Mouse (Mus musculus) cerebellum, adult 11-12 months (tissue): Measurements from ENCODE around the gene Espn.

Experiments
- DNase-seq: peaks from one replicate; pipeline ENCODE4 v3.0.0; 2022

The Espn gene

GRCm38 (mm10) chr4:152121183-152121505, 31.0 kb downstream of the Espn start:
- DNase-seq = no peak

GRCm38 (mm10) chr4:152120311-152121182, 31.6 kb downstream of the Espn start:
- no peak for DNase-seq

DNA sequence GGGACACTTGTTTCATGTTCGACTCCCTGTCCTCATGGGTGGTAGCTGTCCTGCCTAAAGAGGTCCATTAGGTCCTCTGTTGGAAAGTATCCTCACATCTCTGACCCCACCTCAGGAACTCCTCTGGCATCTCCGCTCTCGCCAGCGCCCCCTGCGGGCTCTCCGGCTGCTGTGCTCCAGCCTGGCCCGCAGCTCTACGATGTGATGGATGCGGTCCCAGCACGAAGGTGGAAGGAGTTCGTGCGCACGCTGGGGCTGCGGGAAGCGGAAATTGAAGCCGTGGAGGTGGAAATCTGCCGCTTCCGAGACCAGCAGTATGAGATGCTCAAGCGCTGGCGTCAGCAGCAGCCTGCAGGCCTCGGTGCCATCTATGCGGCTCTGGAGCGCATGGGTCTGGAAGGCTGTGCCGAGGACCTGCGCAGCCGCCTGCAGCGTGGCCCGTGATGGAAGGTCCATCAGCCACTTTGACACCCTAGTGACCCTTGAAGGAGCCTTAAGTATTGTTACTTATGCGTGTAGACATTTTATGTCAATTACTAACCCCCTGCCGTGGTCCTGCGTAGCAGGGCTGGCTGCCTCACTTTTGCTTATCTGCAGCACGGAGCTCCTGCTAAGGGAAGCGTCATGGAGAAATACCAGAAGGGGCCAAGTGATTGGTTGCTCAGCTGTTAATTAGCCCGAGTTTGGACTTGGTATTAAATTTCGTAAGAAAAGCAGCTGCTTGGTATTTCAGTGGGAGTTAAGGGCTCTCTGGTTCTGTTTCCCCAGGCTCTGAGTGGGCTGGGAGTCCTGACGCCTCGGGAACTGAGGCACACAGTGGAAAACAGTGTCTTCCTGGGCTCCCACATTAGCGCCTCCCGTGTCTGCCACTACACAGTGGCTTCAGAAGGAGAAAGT, 32.5 kb downstream of the Espn start:
- no peak for DNase-seq

- DNase-seq = no peak
Observed at GRCm38 (mm10) chr4:152117538-152117937, 34.6 kb downstream of the Espn start.

DNA sequence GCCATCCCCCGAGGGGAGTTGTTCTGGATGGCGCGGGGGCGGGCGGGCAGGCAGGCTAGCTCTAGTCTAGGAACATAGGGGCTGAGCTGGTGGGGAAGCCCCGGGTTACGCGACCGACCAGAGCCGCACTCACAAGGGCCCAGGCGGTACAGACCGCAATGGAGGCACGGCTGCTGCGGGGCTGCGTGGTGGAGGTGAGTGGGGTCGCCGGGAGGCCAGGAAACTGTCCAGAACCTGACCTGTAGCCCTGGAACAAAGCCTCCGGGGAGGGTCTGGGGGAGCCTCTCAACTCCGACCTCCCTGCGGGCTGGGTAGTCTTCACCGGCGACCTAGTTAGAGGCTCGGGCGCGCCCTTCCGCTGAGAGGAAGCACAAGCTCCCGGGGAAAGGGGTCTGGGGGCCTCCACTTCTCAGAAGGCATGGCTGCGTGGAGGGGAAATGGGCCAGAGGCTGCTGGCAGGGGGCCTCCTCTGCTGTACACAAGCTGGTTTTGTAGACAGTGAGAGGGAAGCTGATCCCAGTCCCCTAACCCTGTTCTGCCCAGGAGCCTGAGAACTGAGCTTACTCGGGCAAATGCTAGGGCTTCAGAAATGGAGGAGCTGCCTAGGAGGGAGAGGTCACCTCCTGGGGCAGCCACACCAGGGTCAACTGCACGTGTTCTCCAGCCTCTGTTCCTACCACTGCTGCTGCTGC, 36.1 kb downstream of the Espn start, which contains the start of gene Tnfrsf25:
Gene Tnfrsf25, plus strand, starts transcription at position 14 of the 692 bp plus-strand sequence.
- DNase-seq = no peak

GRCm38 (mm10) chr4:152114080-152114479, 38.1 kb downstream of the Espn start:
- DNase-seq = no peak

DNA sequence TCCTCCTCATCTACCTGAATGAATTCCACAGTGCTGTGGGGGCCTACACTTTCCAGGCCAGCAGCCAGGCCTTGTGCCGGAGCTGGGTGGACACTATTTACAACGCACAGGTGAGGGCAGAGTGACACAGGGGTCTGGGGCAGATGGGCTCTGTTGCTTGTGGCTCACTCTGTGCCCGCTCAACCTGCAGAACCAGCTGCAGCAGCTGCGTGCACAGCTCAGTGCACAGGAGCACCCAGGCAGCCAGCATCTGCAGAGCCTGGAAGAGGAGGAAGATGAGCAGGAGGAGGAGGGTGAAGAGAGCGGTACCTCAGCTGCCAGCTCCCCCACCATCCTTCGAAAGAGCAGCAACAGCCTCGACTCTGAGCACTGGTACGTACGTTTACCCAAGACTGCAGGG, 39.8 kb downstream of the Espn start:
- no peak for DNase-seq

DNA sequence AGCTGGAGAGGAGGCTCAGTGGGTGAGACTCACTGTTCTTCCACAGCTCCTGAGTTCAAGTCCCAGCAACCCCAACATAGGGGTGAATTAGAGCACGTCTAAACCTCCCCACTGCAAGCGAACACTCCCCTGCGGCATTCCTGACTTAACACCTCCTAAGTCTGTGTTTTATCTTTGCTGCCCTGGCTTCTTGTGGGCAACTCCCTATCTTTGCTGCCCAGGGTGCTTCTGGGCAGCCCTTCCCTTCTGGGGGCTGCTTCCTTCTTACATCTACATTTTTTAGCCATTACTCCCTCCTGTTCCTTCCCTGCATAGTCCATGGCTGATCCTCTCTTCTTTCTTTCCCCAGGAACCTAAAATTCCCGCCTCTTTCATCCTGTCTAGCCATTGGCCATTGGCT, 41.5 kb downstream of the Espn start:
- DNase-seq = no peak

DNA sequence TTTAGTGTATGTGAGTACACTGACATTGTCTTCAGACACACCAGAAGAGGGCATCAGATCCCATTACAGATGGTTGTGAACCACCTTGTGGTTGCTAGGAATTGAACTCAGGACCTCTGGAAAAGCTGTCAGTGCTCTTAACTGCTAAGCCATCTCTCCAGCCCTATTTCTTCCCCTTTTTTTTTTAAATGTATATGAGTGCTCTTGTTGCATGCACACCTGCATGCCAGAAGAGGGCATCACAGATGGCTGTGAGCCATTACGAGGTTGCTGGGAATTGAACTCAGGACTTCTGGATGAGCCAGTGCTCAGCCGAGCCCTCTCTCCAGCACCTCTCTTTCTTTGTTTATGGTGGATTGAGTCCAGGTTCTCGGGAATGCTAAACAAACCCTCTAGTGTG, 42.7 kb downstream of the Espn start:
- DNase-seq = no peak

DNA sequence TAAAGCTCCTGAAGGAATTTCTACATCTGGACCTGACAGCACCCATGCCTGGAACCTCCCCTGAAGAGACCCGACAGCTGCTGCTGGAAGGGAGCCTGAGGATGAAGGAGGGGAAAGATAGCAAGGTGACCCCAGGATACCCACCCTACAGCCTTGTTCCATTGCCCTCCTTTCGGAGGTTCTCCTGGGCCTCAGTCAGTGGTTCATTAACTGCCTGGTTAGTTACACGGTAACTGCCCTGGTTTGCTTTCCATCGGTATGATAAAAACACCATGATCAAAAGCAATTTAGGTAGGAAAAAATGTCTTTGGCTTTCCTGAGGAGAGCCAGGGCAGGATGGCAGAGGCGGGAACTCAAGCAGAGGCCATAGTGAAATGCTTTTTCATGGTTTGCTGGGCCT, 43.5 kb downstream of the Espn start:
- no peak for DNase-seq

GRCm38 (mm10) chr4:152107971-152108509, 44.1 kb downstream of the Espn start:
- DNase-seq = peak; percentile 37

DNA sequence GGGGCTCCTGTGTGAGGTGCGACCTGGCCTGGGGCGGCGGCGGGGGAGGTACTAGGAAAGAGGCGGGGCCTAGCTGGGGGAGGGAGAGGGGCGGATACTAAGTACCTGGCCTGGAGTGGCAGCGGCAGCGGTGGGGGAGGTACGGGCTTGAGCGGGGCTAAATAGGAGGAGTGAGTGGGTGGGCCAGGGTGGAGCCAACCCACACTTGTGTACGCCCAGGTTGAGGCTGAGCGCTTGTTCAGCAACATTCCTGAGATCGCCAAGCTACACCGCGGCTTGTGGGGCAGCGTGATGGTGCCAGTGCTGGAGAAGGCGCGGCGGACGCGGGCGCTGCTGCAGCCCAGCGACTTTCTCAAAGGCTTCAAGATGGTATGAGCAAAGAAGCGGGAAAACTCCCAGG, 44.7 kb downstream of the Espn start:
- no peak for DNase-seq

GRCm38 (mm10) chr4:152106746-152107145, 45.4 kb downstream of the Espn start:
- DNase-seq = no peak

- no peak for DNase-seq
Observed at GRCm38 (mm10) chr4:152103025-152103424, 49.1 kb downstream of the Espn start.

- no peak for DNase-seq
Observed at GRCm38 (mm10) chr4:152101921-152102320, 50.2 kb downstream of the Espn start.

DNA sequence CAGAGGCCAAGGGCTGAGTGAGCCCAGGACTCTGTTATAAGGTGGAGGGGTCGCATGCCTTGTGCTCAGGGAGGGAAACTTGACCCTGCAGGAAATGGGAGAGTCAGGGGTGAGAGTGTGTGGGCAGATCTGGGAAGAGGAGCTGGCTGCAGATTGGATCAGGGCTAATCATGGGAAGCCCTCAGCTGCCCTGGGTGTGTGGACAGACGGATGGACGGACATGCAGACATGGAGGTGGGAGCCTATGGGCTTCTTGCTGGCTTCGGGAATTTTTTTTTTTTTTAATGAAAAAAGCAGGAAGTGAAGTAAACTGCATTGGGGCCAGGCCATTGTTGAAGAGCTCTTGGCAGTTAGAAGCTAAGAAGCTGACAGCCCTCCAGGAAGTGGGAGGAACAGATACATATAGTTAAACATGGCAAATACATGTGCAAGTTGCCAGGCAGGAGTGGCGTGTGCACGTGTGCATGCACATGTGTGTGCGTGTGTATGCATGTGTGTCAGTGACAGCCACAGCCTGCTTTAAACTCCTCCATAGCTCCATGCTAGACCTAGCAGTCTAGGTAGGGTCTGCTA, 51.0 kb downstream of the Espn start:
- no peak for DNase-seq

- no peak for DNase-seq
Observed at GRCm38 (mm10) chr4:152100541-152100940, 51.6 kb downstream of the Espn start.

GRCm38 (mm10) chr4:152097911-152098799, 54.0 kb downstream of the Espn start:
- no peak for DNase-seq

- no peak for DNase-seq
Observed at GRCm38 (mm10) chr4:152096927-152097326, 55.2 kb downstream of the Espn start.

DNA sequence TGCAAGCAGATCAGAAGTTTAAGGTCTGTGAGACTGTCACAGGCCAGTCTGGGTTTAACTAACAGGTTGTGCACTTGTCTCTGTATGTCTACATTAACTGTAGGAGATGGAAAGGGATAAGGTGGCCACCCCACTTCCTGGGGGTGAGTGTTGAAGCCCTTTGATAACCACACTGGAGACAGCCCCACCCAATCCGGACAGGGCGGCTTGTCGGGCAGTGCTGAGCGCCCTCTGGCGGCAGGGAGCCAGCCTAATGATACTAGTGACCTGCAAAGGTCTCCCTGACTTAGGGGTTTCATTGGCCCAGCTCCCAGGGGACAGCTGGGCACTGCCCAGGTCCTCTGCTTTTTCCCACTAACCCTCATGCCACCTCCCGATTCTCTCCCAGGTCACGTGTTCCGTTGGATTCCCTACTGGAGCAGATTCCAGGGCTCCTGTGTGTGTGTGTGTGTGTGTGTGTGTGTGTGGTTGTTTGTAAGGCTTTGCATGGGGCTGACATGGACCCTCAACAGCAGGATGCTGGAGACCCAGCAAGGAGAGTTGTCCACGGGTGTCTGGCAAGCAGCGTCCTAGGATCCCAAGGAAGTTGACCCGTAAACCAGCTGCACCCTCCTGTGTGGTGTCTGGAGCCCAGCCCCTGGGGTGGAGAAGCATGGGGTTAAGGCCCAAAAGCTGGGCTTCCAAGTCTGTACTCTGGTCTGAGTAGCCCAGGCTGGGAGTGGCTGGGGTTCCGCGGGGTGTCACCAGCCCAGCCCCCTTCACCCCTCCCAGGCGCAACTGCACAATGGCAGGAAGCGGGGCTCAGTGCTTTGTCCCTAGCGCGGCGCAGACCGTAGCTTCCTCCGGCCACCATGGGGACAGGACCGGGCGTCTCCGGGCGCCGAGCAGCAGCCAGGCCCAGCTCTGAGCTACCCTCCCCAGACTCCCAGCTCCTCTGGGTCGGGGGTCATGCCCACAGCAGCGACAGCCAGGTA, 55.9 kb downstream of the Espn start:
- peak; percentile 40 for DNase-seq
